Mouse (Mus musculus): Measurements from ENCODE around the gene Rnase1.
"Not testable (repeated sequence)": the region's sequence is repeated elsewhere in the genome, so short reads cannot be mapped to it uniquely, and the experiment has no call there.

Rnase1 gene

GRCm38 (mm10) chr14:51146685-51147084 lies at the start of gene Rnase1:
Rnase1 (minus strand) TSS chr14:51146785.
- DNase-seq (ENCODE audit: low read depth, low spot score): no peak

- DNase-seq (ENCODE audit: low read depth, low spot score): no peak
These were observed 49.1 kb upstream of the Rnase1 start for GRCm38 (mm10) chr14:51195681-51196080.

- DNase-seq (ENCODE audit: low read depth, low spot score): not testable (repeated sequence)
These were observed 34.5 kb upstream of the Rnase1 start for GRCm38 (mm10) chr14:51181051-51181450.

- DNase-seq (ENCODE audit: low read depth, low spot score): no peak
These were observed 27.3 kb upstream of the Rnase1 start for GRCm38 (mm10) chr14:51173843-51174242.

- DNase-seq (ENCODE audit: low read depth, low spot score): not testable (repeated sequence)
These were observed 26.4 kb upstream of the Rnase1 start for GRCm38 (mm10) chr14:51172947-51173346.

- DNase-seq (ENCODE audit: low read depth, low spot score): not testable (repeated sequence)
These were observed 25.7 kb upstream of the Rnase1 start for GRCm38 (mm10) chr14:51172095-51172865.

GRCm38 (mm10) chr14:51166068-51166467 lies 19.5 kb upstream of the Rnase1 start:
- DNase-seq (ENCODE audit: low read depth, low spot score): no peak

DNA sequence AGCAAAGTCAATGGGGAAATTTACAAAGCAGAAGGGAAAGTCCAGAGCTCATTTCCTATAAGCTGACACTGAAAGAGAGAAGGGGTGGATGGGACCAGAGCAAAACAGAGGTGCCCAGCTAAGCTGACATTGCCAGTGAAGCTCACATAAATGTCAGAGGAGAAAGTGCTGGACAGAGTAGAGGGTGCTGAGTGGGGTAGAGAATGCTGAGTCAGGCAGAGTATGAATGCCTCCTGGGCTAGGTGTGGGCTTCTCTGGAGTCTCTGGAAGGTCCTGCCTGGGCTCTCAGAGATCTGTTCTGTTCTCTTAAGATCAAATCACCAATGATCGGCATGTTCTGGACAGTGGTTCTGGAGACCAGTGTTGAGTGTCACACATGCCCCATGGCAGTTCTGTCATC lies 18.9 kb upstream of the Rnase1 start:
- no peak for DNase-seq (ENCODE audit: low read depth, low spot score)

DNA sequence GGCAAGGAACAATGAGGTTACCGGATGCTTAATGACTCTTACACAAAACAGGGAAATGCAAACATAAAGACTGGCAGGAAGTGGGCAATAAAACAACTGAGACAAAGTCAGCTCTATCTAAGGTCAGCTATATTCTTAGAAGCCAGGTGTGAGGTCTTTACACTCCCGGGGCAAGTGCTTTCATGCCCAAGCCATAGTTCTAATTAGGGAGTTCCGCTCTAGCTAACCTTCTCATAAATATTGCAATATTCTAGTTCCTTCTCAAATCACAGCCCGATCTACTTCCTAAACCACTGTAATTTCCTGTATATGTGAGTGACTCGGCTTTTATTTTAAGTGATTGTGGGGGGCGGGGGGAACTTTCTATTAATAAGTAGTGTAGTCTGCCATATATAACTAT lies 16.7 kb upstream of the Rnase1 start:
- not testable (repeated sequence) for DNase-seq (ENCODE audit: low read depth, low spot score)

DNA sequence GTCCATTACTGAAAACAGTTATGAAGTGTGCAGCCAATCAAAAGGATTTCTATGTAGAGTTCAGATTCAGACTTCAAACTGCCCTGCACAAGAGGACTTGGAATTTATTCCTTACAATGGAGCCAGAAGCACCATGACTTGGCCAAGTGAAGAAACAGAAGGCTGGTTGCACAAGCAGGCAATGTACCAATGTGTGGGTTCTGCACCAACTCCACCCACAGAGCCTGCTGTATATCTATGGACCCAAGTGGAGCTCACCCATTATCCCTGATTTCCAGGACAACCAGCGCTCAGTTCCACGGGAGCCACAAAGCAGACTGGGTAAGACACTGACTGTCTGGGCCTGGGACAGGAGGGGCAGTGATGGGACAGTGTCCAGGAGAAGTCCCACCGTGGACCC lies 15.4 kb upstream of the Rnase1 start, which contains the start of gene Rnase2b:
Gene Rnase2b, plus strand, starts transcription at position 285 of the 400 bp plus-strand sequence.
- not testable (repeated sequence) for DNase-seq (ENCODE audit: low read depth, low spot score)

- no peak for DNase-seq (ENCODE audit: low read depth, low spot score)
These were observed 10.5 kb upstream of the Rnase1 start for GRCm38 (mm10) chr14:51157072-51157471.

DNA sequence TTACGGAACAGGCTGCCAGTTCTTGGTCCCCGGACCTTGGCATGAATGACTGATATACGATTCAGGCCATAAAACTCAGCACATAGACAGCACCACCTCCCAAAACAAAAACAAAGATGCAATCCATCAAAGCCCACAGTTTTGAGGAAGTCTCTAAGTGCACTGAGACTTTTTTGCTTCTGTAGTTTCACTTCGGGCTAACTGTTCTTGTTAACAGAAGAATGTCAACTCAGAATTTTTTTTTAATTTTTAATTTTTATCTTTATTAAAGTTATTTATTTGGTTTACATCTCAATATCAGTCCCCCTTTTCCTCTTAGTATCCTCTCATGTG lies 10.1 kb upstream of the Rnase1 start:
- DNase-seq (ENCODE audit: low read depth, low spot score): no peak

DNA sequence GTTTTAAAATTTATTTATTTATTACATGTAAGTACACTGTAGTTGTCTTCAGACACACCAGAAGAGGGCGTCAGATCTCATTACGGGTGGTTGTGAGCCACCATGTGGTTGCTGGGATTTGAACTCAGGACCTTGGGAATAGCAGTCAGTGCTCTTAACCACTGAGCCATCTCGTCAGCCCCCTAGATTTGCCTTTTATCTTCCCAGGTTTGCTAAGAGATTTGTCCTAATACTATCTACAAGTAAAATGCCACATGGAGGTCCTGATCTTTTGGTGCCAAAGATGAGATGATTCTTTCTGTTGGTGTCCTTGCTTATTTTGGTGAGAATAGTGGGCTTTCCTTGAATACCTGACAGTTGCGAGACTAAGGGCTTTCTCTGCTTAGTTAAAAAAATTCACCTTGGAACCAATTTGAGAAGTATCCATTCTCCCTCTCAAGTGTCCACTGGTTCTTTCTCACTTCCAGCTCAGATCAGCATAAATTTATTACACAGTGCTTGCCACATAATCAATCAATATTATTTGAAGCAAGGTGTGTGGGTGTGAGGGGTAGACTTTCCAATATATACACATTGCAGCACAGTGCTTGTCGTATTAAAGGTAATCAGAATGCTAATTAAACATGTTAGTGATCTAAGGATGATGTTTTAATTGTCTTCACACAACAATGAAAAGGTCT lies 9.6 kb upstream of the Rnase1 start:
- no peak for DNase-seq (ENCODE audit: low read depth, low spot score)

DNA sequence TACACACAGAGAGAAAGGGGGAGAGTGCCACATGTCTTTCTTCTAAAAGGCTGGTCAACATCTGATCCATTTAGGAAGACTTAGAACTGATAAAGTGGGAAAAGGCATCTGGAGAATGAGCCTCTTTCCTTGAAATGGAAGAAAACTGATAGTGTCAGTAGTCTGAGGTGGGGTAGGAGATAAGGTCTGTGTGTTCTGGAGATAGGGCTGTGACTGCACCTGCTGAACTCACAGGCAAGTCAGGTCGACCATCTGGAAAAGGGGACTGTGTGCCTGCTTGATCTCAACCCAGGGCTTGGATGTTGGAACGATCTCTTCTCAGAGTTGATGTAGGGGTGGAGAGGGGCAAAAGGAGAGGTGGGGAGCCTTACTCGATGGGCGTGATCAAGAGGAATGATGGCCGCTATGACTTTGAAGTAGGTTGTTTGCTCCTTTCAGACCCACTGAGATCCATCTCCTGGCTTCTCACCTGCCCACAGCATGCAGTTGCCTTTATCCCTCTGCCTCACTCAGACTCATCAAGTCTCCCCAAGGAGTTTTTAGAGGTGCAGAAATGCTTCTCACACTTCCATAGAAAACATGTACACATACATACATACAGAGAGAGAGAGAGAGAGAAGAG lies 5.8 kb upstream of the Rnase1 start:
- no peak for DNase-seq (ENCODE audit: low read depth, low spot score)

GRCm38 (mm10) chr14:51150206-51150831 lies 3.7 kb upstream of the Rnase1 start:
- no peak for DNase-seq (ENCODE audit: low read depth, low spot score)

DNA sequence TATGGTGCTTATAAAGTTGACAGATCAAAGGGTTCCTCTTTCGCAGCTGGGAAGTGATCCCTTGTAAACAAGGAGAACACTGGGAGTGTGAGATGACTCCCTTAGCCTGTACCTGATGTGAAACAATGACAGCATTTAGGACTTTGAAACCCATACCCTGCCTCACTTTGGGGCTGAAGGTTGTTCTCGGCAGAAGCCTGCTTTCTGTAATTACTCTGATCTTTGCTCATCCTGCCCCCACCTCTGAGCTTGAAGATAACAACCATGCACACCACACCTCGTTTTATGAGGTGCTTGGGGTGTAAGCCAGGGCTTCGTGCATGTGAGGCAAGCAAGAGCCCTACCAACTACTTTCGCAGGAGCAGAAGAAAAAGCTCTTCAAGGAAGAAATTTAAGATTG lies 2.6 kb upstream of the Rnase1 start:
- DNase-seq (ENCODE audit: low read depth, low spot score): no peak

DNA sequence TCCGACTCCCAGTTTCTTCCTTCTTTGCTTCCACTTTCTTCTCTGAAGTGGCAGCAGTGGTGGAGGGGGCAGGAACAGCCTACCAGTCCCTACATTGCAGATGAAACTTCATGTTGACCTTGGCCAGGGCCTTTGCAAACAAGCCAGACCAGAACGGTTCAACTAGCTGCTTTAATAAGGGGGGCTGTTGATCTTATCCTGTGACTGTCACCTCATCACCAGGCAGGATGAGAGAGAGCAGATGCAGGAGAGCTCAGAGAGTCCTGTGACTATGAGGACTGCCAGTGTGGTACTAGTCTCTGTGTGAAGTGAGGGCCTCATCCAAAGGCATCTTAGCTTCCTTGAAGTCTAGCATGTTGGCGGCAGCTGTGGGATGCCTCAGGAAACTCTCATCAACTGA lies 1.4 kb upstream of the Rnase1 start:
- DNase-seq (ENCODE audit: low read depth, low spot score): no peak

DNA sequence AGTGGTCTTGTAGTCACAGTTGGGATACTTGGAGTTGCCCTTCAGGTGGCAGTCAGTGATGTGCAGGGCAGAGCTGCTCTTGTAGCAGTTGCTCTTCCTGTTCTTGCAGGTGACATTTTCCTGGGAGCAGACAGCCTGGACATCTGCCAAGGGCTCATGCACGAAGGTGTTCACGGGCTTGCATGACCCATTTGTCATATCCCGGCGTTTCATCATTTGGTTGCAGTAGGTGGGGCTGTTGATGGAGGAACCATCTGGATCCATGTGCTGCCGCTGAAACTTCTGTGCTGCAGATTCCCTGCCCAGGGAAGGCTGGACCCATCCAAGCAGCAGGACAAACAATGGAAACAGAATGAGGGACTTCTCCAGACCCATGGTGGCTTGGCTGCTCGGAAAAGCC lies 1.1 kb downstream of the Rnase1 start:
- no peak for DNase-seq (ENCODE audit: low read depth, low spot score)

DNA sequence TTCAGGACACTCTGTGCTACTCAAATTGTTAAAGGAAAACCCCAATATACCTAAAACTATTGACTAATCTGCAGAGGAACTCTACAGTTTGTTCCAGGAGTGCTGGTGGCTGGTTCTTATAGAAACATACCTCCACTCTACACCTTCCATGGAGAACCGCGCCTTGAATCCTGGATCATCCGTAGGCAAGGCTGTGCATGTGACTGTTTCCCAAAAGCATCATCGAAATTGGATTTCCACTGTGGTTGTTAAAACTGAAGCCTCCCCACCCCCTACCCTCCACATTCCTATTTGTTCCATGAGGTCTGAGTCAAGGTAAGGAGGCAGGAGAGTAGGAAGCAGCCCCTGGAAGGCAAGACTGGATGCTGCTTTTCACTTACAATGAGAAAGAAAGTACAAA lies 2.1 kb downstream of the Rnase1 start:
- DNase-seq (ENCODE audit: low read depth, low spot score): no peak

DNA sequence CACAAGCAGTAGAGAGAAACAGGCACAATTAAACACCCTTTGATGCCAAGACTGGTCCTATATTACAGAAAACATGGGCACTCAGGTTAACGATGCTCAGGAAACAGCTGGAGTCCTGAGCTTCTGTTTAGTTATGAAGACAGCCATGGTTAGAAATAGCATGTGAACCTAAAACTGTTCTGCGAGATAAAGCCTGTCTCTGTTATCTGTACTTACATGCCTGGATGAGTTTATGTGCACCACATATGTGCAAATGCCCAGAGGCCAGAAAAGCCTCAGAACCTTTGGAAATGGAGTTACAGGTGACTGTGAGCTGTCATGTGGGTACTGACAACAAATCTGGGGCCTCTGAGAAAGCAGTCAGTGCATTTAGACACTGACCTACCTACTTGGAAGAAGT lies 2.6 kb downstream of the Rnase1 start:
- no peak for DNase-seq (ENCODE audit: low read depth, low spot score)

- no peak for DNase-seq (ENCODE audit: low read depth, low spot score)
These were observed 3.3 kb downstream of the Rnase1 start for GRCm38 (mm10) chr14:51143287-51143686.

GRCm38 (mm10) chr14:51142568-51142967 lies 4.0 kb downstream of the Rnase1 start:
- no peak for DNase-seq (ENCODE audit: low read depth, low spot score)
